Mouse (Mus musculus) 416B (cell line): ENCODE results near the gene H1f0.

Experiments
- DNase-seq: peaks from one replicate; pipeline ENCODE4 v3.0.0; 2011; ENCODE audit warnings: low read depth

The H1f0 gene

DNA sequence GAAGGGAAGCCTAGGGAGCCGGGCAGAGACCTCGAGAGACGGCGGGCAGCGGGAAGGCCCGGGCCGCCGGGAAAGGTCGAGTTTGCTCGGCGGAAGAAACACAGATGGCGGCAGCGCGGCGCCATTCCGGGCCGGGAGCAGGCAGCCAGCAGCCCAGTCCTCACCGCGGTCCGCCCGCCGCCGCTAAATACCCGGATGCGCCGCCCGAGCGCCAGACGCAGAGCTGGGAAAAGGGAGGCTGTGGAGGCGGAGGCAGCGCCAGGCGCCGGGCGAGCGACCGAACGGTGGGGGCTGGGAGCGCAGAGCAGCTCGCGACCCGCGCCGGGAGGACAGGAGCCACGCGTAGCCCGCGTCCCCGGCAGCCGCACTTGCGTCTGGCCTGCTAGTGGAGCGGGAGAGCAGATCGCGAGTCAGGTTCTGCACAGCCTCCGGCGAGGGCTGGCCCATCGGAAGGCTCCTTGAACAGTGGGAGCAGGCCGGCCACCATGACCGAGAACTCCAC is at the start of gene H1f0:
H1f0 (plus strand) TSS at position 214 of the 502 bp plus-strand sequence.
- peak; percentile 79 for DNase-seq

DNA sequence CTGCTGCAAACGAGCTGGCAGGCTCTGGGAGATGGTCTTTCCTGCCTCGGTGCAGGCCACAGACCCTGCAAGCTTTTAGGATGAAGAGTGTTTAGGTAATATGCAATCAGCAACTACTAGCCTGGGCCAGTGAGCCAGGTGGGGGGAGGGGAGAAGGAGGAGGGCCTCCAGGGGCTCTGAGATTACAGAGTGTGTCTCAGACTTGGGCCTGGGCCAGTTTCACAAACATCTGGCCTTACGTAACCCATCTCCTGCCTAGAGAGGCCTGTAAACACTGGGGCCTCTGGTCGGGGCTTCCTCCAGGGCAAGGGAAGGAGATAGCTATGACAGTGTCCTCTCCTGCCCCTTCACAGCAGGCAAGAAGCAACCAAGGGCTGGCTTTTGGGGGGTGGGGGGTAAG is 49.4 kb upstream of the H1f0 start:
- DNase-seq, result peak; percentile 86

DNA sequence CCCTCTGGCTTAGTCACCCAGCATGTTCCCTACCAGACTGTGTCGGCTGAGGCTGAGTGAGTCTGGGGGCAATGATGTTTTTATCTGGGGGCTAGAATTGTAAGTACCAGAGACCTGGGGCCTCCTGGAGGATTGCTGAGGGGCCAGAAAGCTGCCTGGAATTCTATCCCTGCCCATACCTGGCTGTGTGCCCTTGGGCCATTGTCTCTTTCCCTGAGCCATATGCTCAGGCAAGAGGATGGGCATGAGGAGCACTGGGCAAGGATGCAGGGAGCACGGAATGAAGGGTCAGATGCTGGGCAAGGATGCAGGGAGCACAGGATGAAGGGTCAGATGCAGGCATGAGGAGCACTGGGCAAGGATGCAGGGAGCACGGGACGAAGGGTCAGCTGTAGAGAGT is 48.2 kb upstream of the H1f0 start:
- DNase-seq, result no peak

DNA sequence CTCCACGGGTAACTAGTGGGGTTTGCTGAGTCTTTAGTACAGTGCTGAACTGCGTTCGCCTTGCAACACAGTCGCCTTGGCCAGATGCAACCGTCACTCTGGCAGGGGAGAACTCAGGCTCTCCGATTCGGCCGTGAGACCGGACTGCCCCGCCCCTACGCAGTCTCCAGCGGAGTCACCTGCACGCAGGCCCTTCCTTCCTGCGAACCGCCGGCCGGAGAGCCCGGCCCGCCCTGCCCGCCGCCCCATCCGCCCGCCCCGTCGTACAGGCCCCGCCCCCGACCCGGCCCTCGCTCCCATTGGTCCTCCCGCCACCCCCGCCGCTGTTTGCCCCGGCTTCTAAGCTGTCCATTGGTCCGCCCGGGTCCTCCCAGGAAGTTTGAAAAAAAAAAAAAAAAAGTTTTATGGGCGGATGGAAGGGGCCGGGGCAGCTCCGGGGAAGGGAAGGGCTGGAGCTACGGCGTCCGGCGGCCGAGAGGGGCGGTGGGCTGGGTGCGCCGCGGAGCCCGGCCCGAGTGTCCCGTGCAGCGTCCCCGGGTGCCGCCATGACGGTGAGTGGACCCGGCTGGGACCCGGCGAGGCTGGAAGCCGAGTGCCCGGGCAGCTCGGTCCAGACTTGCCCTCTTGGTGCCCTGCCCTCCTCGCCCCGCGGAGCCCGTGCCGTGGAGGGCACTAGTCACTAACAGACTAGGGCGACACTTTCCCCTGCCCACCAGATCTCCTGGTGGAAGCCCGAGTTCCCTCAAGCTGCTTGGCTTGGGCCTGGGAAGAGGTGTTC is 45.4 kb upstream of the H1f0 start:
- peak; percentile 96 for DNase-seq

DNA sequence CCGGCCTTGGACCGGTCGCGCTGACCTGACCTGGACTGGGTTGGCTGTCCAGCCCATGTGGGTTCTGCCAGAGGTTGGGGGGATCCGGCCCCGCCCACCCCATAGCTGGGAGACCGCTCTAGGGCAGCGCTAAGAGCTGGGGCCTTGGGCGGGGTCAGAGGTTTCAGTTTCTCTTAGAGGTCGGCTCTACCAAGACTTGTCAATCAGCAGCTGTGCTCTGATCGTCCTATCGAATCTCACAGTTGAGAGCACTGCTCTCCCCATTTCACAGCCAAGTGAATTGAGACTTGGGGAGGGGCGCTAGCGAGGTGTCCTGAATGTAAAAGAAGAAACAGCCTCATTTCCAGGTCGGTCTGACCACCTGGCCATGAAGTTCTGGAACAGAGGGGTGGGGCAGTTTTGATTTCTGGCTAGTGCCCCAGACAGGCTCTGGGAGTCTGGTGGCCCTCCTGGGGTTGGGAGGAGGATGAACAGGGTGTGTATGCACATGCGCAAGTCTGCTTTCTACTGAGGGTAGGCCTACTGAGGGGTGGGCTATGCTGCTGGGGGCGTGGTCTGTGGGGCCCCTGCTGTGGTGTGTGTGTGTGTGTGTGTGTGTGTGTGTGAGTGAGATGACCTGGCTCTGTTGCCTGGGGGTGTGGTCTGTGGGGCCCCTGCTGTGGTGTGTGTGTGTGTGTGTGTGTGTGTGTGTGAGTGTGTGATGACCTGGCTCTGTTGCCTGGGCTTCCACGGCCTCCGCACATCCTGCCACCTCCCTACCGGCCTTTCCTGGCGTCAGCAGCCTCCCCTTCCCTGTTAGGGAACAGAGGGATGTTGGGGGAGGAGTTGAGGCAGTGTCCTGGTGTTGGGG is 44.6 kb upstream of the H1f0 start:
- peak; percentile 92 for DNase-seq

DNA sequence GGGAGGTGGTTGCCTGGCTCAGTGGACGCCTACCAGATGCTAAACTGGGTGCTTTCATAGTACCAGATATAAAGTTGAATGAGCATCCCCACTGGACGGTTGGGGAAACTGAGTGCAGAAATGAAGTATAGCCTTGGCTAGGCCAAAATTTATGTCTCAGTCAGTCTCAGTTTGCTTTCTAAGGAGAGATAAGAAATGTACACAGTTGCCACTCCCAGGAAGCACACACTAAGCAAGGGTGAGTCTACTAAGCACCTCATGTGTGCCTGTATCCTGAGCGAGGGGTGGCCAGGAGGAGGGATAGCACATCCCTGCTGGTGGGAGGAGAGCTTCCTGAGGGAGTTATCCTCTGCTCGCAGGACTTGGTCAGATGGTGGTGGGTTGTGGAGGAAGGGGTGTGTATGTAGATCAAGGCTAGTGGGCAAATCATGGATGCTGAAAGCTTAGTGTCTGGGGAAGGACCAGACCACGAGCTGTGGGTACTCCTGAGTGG is 43.9 kb upstream of the H1f0 start:
- no peak for DNase-seq

DNA sequence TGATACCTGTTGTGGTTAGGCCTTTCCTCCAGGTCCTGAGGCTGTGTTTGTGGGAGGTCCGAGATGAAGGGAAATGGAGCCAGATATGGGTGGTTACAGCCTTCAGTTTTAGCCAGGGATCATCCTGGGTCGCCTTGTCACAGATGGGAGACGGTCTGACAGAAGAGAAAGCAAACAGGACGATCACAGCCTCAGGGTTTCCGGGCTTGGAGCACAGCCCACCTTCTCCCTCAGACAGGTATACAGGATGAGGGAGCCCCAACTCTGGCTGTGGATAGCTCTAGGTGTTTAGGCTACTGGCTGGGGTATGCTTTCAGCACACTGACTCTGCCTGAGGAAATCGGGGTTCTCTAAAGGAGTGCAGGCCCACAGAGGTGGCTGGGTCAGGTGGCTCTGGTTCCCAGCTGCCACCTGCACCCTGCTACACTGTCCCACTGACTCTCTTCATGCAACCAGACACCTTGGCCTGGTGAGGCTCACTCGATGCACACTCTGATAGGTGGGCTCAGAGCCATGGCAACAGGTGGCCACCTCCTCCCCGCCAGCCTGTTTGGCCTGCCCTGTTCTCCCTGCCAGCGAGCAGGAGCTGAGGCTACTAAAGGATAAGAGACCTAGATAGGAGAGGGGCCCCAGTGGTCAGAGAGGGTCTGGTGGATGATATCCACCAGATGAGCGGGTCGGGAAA is 41.6 kb upstream of the H1f0 start:
- DNase-seq, result no peak

DNA sequence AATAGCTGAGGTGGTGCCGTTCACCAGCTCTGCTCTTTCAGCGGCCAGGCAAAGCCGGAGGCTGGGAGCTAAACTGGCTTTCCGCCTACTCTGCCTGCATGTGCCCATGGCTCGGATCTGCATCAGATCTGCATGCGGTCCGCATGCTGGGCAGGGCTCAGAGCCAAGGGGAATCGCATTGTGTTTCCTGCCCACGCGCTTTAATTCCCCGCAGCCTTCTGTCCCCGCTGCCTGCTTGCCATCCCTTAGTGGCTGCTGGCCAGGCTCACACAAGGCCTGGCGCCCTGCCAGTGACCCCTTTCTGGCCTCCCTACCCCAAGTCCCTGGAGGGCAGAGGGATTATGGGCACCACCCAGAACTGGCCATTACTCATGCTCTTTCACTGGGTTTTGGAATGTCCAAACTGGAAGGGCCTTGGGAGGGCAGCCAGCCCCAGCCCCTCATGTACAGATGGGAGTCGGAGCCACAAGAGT is 39.7 kb upstream of the H1f0 start:
- DNase-seq, result peak; percentile 17

DNA sequence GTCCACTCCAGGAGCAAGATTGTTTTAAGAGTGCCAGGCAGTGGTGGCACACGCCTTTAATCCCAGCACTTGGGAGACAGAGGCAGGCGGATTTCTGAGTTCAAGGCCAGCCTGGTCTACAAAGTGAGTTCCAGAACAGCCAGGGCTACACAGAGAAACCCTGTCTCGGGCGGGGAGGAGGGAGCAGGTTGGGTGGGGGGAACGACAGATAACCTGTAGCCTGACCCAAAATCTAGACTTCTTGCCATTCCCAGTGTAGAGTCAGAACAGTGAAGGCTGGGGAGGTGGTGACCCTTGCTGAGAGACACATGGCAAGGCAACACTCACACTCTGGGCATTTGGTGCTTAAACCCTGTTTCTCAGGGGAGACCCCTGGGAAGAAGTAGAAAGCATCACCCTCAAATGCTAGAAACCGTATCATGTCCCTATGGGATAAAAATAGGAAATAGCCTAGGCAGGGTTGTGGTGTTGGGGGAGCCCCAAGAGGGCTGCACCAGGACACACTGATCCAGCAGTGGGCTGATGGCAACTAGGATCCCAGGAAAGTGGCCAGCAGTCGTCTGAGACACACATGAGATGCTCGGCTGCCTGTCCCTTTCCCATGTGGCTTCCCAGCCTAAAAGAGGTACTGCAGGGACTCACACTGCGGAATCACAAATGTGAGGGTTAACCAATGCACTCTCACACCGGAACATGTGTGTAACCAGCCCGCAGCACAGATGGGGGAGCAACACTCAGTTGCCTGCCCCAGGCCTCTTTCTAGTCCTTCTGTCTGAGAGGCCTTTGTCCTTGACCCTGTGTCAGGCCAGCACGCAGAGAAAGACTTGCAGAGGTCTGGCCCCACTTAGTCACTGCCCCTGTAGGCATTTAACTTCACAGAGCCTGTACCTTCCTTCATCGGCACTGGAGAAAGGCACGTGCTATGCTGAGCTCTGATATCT is 38.8 kb upstream of the H1f0 start:
- no peak for DNase-seq

DNA sequence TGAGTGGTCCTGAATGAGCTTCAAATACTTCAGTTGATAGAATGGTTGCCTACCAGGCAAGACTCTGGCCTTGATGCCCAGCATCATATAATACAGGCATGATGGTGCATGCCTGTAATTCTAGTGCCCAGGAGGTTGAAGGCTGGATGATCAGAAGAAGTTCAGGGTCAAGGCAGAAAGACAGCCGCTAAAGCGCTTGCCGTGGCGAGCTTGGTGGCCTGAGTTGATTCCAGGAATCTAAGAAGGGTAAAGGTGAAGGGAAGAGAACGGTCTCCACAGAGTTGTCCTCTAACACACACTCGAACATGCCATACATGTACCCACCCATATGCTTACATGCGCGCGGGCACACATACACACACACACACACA is 38.2 kb upstream of the H1f0 start:
- no peak for DNase-seq

DNA sequence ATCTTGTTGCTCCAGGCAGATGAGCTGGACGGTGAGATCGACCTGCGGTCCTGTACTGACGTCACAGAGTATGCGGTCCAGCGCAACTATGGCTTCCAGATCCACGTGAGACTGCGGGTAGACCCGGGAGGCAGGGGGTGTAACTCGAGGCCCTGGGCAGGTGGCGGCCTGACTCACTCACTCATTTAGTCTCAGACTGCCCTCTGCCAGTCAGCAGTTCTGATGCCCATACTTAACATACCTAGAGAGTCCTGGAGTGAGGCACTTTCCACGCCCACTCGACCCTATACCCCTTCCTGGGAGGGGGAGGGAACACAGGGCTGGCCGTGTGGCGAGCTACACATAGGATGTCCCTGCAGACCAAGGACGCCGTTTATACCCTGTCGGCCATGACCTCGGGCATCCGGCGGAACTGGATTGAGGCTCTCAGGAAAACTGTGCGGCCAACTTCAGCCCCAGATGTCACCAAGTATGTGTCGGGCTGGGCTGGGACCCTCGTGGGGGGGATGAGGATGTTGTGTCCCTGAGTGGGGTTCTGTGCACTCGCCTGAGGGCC is 37.2 kb upstream of the H1f0 start:
- DNase-seq, result no peak

DNA sequence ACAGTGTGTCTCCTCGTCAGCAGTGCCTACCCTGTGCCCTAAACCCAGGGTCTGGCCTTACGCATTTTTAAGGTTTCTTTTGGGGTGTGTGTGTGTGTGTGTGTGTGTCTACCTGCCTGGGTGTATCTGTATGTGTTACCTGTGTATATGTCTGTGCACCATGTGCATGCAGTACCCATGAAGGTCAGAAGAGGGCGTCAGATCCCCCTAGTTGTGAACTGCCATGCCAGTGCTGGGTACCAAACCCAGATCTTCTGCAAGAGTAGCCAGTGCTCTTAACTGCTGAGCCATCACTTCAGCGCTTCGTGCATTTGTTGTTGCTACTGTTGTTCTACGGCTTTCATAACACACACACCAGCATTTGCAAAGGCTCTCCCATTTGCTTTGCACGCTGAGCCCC is 36.0 kb upstream of the H1f0 start:
- DNase-seq, result no peak

DNA sequence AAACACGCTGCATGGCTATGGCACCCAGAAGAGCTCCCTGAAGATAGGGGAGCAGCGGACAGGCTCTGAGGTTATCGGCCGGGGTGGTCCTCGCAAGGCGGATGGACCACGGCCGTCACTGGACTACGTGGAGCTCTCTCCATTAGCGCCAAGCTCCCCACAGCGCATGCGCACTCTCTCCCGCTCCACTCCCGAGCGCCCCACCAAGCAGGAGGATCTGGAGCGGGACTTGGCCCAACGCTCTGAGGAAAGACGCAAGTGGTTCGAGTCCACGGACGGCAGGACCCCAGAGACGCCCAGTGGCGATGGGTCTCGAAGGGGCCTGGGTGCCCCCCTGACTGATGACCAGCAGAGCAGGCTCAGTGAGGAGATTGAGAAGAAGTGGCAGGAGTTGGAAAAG is 35.3 kb upstream of the H1f0 start:
- no peak for DNase-seq

DNA sequence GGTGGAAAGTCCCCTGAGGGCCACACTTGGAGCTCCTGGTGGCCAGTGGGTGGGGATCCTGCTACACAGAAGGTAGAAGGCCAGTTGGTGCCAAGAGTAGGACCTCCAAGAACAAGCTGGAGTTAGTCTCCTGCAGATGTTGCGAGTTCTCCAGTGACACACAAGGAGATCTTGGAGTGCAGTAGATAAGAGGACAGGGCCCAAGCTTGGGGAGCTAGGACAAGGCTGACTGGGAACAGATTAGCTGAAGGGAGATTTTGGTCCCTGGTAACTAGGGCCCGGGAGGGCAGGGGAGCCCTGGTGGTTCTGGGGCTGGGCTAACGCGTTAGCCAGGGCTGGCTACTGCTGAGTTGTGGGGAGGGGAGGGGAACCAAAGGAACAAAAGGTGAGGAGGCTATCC is 32.3 kb upstream of the H1f0 start:
- no peak for DNase-seq

DNA sequence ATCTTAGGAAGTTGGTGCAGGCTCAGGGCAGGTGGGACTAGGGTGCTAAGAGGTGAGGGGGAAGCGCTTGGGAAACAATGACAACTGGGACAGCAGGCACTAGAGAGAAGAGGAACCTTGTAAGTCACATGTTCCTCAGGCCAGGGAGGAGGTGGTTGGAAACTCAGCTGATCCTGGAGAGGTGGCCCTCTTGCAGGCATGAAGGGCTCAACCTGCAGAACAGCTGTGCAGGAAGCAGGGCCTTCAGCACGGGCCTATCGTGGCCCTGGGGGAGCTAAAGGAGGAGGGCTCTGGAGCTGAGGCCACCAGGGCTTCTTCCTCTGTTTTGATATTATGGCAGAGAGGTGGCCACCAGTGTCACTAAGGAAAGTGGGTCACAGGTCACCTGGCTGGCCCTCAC is 31.6 kb upstream of the H1f0 start:
- DNase-seq, result peak; percentile 24

DNA sequence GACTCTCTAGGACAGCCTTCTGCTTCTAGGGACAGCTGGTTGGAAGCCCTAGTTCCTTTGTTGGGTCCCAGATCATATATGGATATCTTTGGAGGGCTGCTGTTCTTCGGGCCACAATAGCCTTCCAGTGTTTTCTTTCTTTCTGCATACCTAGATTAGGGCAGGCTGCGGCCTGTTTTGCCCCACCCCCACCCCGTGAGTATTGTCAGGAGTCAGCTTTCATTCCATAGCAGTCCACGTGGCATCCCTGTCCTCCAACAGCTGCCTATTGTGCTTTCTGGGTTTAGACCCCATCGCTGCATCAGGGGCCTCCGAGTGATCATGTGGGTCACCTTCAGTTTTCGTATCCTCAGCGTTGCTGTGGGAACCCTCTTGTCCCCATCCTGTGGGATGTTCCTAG is 29.9 kb upstream of the H1f0 start:
- DNase-seq, result no peak

DNA sequence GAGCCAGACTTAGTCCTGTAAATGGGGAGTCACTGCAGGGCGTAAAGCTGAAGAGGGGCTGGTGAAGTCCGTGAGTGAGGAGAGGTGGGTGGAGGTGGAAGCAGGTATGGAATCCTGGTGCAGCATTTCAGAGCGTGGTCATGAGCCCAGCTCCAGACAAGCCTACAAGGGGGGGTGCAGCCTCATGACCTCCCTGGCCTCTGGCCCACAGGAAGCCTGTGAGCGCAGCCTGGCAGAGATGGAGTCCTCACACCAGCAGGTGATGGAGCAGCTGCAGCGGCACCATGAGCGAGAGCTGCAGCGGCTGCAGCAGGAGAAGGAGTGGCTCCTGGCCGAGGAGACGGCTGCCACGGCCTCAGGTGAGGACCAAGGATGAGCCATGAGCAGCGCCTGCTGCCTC is 28.7 kb upstream of the H1f0 start:
- no peak for DNase-seq

DNA sequence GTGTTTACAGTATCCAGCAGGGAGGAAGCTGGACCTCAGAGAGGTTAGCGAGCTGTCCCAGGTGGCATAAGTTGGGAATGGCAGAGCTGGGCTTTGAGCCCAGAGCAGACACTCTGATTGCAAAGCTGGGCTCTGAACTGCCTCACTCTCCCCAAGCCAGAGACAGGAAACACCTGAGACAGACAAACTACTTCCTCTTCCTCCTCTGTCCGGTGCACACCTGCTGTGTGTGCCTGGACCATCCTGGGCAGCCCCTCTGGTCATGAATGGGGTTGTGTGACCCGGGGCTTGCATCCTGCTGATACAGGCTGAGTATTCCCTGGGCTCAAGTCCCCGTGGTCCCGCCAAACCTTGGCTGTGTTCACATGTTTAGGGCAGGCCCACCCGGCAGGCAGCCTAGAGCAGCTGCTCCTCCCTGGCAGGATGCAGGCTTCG is 27.9 kb upstream of the H1f0 start:
- DNase-seq, result no peak

DNA sequence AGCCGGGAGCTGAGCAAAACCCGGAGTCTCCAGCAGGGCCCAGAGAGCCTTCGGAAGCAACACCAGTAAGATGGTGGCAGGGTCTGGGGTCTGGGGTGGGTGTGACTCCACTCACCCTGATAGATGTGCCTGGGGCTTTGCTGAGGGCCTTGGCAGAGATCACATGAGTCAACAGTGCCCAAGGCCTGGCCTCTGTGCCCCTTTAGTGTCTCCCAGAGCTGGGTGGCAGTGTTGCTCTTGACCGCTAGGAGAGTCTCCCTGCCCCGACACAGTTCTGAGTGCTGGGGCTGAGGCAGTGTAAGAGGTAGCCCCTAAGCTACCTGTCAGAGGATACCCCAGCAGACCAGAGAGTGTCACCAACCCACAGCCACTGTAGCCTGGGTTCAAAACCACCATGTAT is 26.7 kb upstream of the H1f0 start:
- DNase-seq, result no peak

DNA sequence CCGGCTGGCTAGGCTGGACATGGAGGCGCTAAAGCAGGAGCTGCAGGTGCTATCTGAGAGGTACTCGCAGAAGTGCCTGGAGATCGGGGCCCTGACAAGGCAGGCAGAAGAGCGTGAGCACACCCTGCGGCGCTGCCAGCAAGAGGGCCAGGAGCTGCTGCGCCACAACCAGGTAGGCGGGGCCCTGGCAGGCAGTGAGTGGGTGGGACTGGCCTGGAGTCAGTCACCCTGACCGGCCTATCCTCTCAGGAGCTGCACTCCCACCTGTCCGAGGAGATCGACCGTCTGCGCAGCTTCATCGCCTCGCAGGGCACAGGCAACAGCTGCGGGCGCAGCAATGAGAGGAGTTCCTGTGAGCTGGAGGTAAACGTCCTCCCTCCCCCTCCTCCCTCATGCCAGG is 26.2 kb upstream of the H1f0 start:
- DNase-seq, result no peak

DNA sequence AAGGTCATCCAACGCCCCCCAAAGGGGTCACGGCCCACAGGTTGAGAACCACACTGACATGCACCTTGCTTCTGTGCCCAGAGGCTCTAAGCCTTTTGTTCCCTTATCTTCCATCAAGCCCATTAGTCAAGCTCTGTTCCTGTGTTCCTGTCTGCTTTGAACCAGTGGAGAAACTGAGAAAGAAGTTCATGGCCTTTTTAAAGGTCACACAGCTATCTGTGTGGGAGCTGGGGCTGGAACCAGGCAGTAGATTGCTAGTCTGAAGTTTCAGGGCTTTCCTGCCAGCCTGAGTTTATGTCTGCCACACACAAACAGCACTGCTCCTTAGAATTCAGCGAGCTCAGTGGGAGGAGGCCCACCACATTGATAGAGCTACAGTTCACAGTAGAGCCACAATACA is 25.2 kb upstream of the H1f0 start:
- DNase-seq, result no peak
